Mouse (Mus musculus): ENCODE data around the gene Atxn7l2.
A peak's percentile ranks its signal among the peaks of the same experiment; 100 is the strongest.

The Atxn7l2 gene

DNA sequence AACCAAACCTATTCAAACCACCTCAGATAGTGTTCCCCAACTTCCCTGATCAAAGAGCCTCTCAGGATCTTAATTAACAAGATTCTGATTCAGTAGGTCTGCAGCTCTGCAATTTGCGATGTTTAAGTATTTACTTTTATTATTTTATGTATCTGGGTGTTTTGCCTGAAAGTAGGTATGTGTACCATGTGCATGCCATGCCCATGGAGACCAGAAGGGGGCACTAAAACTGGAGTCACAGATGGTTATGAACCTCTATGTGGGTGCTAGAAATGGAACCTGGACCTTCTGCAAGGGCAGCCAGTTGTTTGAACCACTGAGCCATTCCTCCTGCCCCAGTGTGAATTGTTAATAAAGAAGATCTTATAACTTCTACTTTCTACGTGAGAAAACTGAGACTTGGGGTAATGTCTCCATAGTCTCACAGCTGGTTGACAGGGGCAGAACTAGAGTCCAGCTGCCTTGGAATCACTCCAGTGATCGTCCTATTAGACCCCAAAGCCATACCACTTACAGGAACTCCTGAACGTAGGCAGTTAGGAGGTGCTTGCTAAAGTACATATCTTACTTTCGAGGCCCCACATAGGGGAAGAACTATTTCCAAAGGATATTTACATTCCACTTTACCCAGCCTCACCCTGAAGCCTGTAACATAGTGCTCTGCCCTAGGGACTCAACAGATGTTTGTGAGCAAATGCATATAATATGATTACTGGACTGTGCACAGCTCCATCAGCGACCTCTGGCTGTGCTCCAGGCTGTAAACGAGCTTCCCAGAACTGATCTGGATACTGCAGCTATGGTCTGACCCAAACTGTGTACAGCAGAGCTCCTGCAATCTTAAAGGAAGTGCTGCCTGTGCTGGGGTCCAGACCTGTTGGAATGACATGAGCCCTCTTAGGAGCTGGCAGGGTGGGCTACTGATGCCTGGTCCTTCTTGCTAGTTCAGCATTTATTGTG is 31.7 kb downstream of the Atxn7l2 start:
- no peak for DNase-seq (ENCODE audit: low spot score)

DNA sequence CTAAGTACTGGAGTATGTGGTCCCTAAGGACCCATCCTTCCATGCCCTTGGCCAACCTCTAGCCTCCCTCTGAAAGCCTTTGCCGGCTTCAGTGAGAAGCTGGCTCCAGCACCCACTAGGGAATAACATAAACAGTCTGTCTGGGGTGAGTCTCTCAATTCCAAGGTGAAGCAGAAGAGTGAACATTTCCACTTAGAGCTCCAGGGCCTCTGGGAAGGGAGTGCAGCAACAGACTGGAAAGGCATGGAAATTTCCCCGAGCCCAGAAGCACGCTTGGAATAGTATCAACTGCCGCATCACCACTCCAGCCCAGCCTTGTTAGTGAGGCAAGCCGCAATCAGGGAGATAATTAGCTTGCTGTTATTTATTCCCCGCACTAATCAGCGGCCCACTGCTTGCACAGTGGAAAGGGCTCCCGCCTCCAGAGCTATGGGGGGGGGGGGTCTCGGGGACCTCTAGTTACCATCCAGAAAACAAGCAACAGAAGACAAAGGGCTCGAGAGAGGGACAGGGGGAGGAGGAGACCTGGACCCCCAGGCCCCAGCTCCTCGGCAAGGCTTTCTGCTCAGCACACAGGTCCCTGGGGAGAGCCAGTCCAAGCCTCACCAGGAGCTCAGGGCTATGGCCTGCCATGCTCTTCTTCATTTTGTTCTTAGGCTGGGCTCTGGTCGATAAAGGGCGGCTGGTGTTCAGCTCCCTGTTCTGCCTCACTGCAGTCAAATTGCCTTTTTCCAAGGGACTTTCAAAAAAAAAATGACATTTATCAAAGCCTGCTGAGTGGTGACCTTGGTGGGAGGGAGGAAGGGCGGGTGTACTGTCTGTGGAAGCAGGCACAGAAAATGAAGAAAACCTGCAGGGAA is 35.8 kb downstream of the Atxn7l2 start:
- DNase-seq (ENCODE audit: low spot score): no peak

DNA sequence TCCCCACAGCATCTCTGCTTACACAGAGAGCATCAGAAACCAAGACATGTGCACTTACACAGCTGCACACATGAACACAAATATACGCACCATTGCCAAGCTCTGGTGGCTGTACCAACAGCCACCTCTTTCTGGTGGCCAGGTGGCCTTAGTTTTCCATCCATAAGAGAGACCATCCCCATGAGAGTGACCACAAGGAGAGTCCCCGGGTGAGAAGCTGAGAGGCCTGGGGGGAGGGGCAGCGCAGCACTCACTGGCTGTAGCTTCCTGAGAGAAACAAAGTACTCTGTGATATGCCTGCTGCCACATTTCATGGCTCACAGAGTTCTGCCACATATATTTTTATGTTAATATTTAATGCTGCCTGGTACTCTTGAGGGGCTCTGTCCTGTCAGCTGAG is 41.5 kb downstream of the Atxn7l2 start:
- DNase-seq (ENCODE audit: low spot score): no peak

DNA sequence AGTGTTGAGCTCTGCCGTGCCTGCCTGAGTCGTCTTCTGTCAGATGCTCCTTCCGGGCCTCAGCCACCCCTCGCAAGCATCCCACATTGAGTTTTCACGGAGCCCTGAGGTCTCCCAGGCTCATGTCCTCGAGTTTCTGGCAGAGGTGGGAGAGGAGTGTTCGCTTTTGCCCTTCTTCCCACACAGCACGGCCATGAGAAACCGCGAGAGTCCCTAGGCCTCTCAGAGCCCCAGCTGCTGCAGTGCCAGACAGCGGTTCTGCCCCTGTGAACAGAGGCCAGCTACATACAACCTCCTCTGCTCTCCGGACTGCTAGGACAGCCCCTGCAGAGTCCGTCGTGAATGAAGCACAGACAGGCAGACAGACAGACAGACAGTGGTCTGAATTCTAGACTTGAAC is 43.2 kb downstream of the Atxn7l2 start:
- DNase-seq (ENCODE audit: low spot score): no peak

DNA sequence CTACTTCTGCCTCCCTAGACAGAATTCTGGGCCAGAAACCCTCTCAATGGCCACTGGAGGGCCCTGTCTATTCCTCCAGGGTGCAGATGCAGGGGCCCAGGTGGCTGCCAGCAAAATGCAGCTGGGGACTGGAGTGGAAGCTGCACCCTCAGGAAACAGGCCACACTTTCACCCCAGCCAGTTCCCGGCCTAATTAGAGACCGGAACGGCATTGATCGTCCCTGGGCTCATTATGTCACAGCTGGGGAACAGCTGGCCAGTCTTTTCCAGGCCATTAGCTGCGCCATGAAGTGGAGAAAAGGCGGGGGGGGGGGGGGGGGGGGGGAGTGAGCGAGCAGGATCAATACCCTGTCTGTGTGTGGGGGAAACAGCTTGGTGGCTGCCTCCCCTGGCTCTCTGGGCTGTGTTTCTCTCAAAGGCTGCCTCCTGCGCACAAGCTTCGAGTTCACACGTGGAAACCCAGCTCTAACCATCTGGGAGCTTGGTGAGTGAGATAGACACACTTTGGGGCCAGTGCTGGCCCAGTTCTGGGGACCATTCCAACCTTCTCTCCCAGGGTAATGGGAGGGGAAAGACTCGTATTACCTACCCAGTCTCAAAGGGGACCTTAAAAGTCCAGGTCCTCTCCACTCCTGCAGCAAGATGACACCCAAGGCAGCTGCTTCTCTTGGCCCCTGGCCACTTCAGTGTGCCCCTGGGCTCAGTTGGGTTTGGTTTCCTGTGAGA is 44.1 kb downstream of the Atxn7l2 start:
- DNase-seq (ENCODE audit: low spot score): no peak

DNA sequence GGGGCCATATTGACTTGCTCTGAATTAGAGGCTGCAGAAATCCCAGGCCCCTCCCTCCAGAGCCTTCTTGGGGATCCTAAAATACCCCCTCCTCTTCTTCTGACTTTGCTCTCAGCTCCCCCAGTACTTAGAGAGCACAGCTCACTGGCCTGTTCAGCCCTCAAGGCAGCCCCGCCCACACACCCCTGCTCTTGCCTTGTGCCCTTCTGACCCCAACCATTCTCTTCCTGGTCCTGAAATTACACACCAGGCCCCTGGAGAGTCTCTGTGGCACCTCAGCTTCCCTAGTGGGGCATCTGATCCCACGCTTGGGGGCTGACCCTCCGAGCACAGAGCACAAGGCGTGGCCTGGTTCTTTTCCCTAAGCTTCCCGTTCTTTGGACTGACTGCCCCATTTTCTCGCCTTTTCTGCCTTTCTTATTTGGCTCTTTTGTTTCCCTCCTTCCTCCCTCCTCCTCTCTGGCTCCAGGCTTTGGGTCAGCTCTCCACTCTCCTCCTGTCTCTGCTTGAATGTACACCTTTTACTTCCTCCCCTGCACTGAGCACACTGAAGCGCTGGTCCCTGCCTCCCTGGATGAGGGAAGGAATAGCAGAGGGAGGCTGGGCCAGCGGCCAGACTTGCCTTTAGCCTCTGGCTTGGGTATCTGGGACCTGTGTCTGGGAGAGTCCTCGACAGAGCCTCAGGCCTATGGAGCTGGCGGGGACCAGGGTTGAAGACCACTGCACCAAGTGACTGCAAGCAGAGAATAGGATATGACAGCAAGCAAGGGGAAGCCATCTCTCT is 45.0 kb downstream of the Atxn7l2 start:
- no peak for DNase-seq (ENCODE audit: low spot score)

DNA sequence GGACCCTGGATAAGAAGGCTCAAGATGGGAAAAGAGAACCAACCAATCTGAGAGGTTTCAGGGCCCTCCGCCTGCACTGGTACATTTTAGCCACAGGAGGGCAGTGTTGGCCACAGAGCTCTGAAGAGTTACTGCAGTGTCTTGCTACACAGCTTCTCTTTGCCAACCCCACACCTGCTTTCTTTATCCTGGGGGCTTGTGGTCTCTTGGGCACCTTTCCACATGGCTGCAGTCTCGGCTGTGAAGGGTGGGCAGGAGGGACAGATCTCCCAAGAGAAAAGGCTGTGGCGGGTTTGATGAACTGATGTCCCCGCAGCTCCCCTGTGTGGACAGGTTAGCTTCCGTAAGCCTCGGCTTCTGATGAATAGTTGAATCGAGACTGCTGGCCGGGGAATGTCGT is 45.9 kb downstream of the Atxn7l2 start:
- peak; percentile 83 for DNase-seq (ENCODE audit: low spot score)

DNA sequence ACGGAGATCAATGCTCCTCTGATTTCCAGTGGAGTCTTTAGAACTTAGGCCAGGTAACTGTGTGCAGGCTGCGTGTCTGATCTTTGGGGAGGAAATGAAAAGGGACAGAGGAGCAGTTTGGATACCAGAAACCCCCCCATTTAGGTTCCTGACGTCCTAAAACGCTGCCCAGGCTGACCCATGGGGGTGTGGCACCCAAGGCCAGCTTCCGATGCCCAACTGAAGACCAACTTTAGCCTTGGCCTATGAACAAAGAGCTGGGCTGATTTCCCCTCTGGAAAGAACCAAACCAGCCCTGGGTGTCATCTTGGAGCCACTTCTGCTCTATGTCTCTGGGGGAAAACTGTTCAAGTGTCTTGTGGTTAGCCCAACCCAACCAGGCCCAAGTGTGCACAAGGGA is 46.6 kb downstream of the Atxn7l2 start:
- DNase-seq (ENCODE audit: low spot score): no peak

DNA sequence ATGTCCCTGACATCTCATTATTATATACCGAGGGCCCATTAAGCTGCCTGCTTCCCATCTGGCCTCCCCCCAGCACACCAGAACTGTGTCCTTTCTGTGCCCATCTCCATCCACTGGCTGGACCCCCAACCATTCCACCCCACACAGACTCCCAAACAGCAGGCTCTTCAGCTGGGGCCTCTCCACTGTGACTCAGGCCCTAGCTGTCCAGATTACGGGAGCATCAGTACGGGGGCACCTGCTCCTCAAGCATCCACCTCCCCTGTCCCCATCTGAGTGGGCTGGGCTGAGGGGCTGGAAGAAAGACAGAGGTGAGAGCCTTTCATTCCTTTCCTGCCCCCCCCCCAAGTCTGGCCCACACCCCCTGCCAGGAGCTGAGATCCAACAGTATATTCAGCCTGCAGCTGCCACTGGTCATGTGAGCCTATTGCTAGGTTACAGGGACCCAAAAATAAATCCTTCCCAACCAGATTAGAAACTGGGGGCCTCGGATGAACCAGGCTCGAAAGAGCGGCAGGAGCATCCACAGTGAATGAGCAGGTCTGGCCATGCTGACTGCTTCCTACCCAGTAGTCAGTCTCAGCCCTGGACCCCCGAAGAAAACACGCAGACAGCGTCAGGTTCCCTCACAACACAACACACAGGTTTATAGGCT is 52.2 kb downstream of the Atxn7l2 start:
- no peak for DNase-seq (ENCODE audit: low spot score)

DNA sequence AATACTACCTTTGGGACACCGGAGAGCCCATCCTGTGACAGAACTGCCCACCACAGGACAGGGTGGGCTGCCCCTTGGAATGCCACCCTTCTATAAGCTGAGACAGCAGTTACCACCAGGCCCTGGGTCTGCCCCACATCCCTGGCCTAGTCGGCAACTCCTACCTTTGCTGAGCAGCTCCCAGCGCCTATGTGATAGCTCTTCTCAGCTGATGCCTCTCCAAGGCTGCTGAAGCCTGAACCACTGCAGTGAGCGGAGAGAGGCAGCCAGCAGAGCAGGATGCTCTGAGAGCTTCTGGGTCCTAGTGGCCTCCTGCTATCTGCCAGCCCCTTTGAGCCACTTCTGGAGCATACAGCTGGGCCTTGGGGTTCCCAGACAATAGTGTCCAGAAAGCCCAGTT is 56.1 kb downstream of the Atxn7l2 start, which contains the start of gene Gpr61:
Gene Gpr61, minus strand, starts transcription at position 227 of the 400 bp plus-strand sequence.
- DNase-seq (ENCODE audit: low spot score): no peak

DNA sequence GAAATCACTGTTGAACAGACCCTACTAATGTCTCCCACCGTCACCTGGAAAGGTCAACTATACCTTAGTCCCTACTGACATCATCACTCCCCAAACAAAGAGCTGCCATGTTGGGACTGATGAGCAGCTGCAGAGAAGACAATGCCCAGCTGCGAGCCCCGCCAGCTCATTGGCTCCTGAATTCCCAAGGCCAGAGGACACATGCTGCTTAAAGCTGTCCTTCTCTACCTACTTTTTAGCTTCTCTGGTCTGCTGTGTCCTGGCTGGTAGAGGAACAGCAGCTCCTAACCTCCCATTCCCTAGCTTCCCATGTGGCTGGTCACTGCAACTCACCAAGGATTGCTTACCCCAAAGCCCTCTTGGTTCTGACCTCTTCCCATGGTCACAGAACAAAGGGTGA is 58.4 kb downstream of the Atxn7l2 start:
- DNase-seq (ENCODE audit: low spot score): no peak

Measured in ovary, postnatal 14 days (tissue).